Mouse (Mus musculus) testis, adult 2 months (tissue): ENCODE data around the gene Filip1l. TPM values are rescaled to one million over a fixed set of nuclear protein-coding genes. Genes with fewer than 3 reads are reported as not detected.

ENCODE experiments used
- H3K27ac ChIP-seq: fragments of 200-500 bp; 2 replicates; pipeline ENCODE4 v1.5.1; 2012; ENCODE audit warnings: low read depth, low read length; ENCODE audit not compliant: control insufficient read depth, insufficient read depth
- H3K27me3 ChIP-seq: fragments of 200-500 bp; 2 replicates; pipeline ENCODE4 v1.6.1; 2012; ENCODE audit warnings: mild to moderate bottlenecking, low read length, moderate library complexity; ENCODE audit not compliant: control insufficient read depth, insufficient read depth
- H3K36me3 ChIP-seq: fragments of 200-500 bp; 2 replicates; pipeline ENCODE4 v1.6.1; 2012; ENCODE audit warnings: mild to moderate bottlenecking, low read length; ENCODE audit not compliant: control insufficient read depth, insufficient read depth
- H3K4me1 ChIP-seq: fragments of 200-500 bp; 2 replicates; pipeline ENCODE4 v1.6.1; 2012; ENCODE audit warnings: low read length; ENCODE audit not compliant: control insufficient read depth, insufficient read depth
- H3K4me3 ChIP-seq: fragments of 200-500 bp; 2 replicates; pipeline ENCODE4 v1.5.1; 2012; ENCODE audit warnings: low read depth, mild to moderate bottlenecking, low read length, moderate library complexity, mixed read lengths; ENCODE audit not compliant: control insufficient read depth
- CTCF ChIP-seq: fragments of 200-500 bp; IDR thresholded peaks from 2 replicates; pipeline ENCODE4 v1.5.1; 2012; ENCODE audit warnings: low read depth, mild to moderate bottlenecking, inconsistent platforms, low read length, moderate library complexity; ENCODE audit not compliant: control insufficient read depth, insufficient read depth, insufficient replicate concordance
- POLR2A ChIP-seq: fragments of 200-500 bp; IDR thresholded peaks from 2 replicates; pipeline ENCODE4 v1.6.1; 2012; ENCODE audit warnings: low read depth, mild to moderate bottlenecking, inconsistent platforms, low read length, moderate library complexity; ENCODE audit not compliant: control insufficient read depth
- polyA plus RNA-seq: library from polyadenylated mRNA; depleted of rRNA; stranded (reverse); fragments of >200 nt; gene quantifications from 2 replicates; pipeline ENCODE4 v1.2.3, GENCODE M21; 2012

The Filip1l gene
- polyA plus RNA-seq, 1 experiment = 1.2 TPM

DNA sequence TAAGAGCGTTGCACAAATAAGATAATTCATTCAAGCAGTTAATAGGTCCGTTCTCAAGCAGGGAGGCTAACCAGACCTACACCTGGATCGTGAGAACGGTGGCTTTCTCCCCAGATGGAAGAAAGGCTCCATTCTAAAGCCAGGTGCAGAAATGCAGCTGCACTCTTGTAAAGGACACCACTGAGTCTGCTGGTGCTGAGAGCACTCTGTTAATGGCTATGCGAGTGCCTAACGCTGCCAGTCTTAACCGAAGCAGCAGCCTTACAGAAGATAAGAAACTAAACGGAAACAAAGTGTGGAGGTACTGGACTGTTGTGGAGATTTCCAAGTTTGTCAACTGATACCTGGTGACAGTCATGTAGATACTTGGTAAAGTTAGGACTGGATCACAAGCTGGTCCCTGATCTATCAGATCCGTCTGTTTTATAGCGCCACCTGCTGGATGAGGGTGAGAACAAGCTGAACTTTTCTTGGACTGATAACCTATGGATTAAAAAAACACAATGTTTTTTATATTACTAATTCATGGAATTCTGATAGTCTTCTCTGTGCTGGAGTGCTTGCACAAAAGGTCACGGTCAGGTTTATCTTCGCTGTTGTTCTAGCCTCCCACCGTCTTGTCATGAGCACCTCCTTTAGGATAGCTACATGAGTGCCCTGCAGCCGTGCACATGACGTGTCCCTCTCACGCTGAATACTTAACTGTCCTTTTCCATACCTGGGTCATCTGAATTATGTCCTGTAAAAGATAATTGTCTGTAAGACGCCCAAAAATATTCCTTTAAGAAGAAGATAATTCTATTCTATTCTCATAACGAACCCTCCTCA is 45.7 kb downstream of the Filip1l start:
- H3K36me3 ChIP-seq = no peaks in the 10 kb centered on the region

GRCm38 (mm10) chr16:57399566-57399965 is 46.7 kb downstream of the Filip1l start:
- Histone ChIP-seq H3K4me1 (no peaks in the 10 kb centered on the region; the same call in 1 of the 2 replicates), H3K27ac (no peak overlapping the region), H3K36me3 (no peaks in the 10 kb centered on the region), H3K4me3 (no peak overlapping the region), H3K27me3 (no peaks in the 10 kb centered on the region)
- TF ChIP-seq POLR2A = no peak
- TF ChIP-seq CTCF = no peak

More for the DNA sequence above, 45.7 kb downstream of the Filip1l start:
- H3K27ac ChIP-seq = no peak overlapping the region
- H3K4me3 ChIP-seq = no peak overlapping the region
- H3K27me3 ChIP-seq = no peaks in the 10 kb centered on the region
- peak; percentile 22; the same call in 1 of the 2 replicates for TF ChIP-seq CTCF
- no peak for TF ChIP-seq POLR2A
- no peaks in the 10 kb centered on the region; the same call in 1 of the 2 replicates for H3K4me1 ChIP-seq

DNA sequence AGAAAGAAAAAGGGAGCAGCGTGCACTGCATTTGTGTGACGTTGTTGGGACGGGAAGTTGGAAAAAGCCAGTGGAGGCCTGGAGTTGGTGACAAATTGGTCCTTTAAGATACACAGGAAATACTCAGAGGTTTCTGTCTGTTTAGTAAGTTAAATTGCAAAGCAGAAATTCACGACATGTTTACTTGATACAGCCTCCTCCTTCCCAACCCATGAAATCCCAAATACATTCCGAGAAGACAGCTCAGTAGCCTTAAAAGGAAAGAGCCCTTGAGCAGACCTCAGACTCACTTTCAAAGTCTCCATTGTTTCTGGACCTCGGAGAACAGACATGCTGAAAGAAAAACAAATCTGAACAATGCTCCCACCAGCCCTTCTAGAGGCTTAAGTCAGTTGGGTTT is 48.8 kb downstream of the Filip1l start:
- H3K4me3 ChIP-seq = no peak overlapping the region
- H3K27me3 ChIP-seq = no peaks in the 10 kb centered on the region
- no peaks in the 10 kb centered on the region for H3K36me3 ChIP-seq
- no peak for TF ChIP-seq POLR2A
- no peak for TF ChIP-seq CTCF
- no peak overlapping the region for H3K27ac ChIP-seq
- no peaks in the 10 kb centered on the region; the same call in 1 of the 2 replicates for H3K4me1 ChIP-seq

DNA sequence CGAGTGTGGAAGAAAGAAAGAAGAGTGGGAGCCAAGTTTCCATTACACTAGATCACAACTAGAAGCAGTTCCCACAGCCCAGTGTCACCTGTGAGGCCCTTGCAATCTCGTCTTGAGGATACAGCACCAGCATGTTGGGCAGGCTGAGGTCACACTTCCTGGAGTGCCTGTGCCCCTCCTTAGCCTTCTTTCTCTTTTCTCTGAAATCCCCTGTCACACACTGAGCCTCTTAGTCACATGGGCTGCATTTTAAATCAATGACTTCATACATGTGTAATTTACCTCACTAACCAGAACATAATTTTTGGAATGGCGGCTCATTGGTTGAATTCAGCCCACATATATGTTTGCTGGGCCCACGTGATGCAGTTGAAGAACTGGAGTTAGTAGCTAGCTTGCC is 50.0 kb downstream of the Filip1l start:
- no peak overlapping the region for H3K27ac ChIP-seq
- TF ChIP-seq POLR2A = no peak
- no peak for TF ChIP-seq CTCF
- no peaks in the 10 kb centered on the region for H3K36me3 ChIP-seq
- H3K27me3 ChIP-seq = no peaks in the 10 kb centered on the region
- H3K4me1 ChIP-seq = no peaks in the 10 kb centered on the region; the same call in 1 of the 2 replicates
- no peak overlapping the region for H3K4me3 ChIP-seq

GRCm38 (mm10) chr16:57403825-57404224 is 50.9 kb downstream of the Filip1l start:
- no peaks in the 10 kb centered on the region for H3K36me3 ChIP-seq
- no peak overlapping the region for H3K27ac ChIP-seq
- no peaks in the 10 kb centered on the region for H3K4me1 ChIP-seq
- H3K27me3 ChIP-seq = no peaks in the 10 kb centered on the region
- H3K4me3 ChIP-seq = no peak overlapping the region
- no peak for TF ChIP-seq POLR2A
- no peak for TF ChIP-seq CTCF

DNA sequence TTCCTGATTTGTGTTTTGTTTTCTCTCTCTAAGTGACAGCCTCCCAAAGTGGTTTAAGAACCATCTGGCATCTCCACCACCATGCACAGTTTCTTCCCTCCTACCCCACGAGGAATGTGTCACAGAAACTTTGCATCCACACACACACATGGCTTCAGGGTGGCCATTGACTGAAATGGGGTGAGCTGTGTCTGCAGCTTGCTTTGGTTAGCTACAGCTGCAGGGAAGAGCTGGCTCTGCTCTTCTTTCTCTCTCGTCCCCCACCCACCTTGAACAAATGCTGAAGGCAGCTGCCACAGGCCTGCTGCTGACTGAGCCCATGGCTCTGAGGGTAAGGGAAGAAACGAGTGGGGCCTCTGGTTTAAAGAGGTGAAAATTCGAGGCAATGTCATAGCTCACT is 59.9 kb downstream of the Filip1l start:
- H3K4me3 ChIP-seq = no peak overlapping the region
- TF ChIP-seq POLR2A (no peak), CTCF (no peak)
- no peak overlapping the region for H3K27ac ChIP-seq
- no peaks in the 10 kb centered on the region for H3K27me3 ChIP-seq
- H3K36me3 ChIP-seq = no peaks in the 10 kb centered on the region
- H3K4me1 ChIP-seq = no peaks in the 10 kb centered on the region

- no peak for TF ChIP-seq CTCF
- TF ChIP-seq POLR2A = no peak
- Histone ChIP-seq H3K4me1 (no peaks in the 10 kb centered on the region), H3K36me3 (no peaks in the 10 kb centered on the region), H3K4me3 (no peak overlapping the region), H3K27ac (no peak overlapping the region), H3K27me3 (no peaks in the 10 kb centered on the region)
Measured at GRCm38 (mm10) chr16:57416049-57416448, 63.2 kb downstream of the Filip1l start.
